Mouse (Mus musculus) left cerebral cortex, adult 2 months (tissue): Measurements from ENCODE around the gene Serpine1. TPM values are rescaled to one million over a fixed set of nuclear protein-coding genes. Genes with fewer than 3 reads are reported as not detected.

Experiments used
- DNase-seq, 2 experiments: peaks; one replicate each; pipeline ENCODE4 v3.0.0; 2021 to 2022; ENCODE audit warnings: low spot score in 2 of 2, mixed read lengths in 1 of 2; ENCODE audit errors: extremely low spot score in 1 of 2
- H3K27ac ChIP-seq: fragments of 200-600 bp; 2 replicates; pipeline ENCODE4 v1.8.1; 2022
- H3K4me3 ChIP-seq: fragments of 200-600 bp; 2 replicates; pipeline ENCODE4 v1.8.1; 2022
- CTCF ChIP-seq: fragments of 200-600 bp; IDR thresholded peaks from 2 replicates; pipeline ENCODE4 v1.8.1; 2022; ENCODE audit warnings: antibody characterized with exemption, mild to moderate bottlenecking, moderate library complexity
- intact Hi-C: fragments of 180-260 bp; cut with DNase I; formaldehyde crosslinking; loops from one replicate; pipeline ENCODE4 v1.15.1; 2025
- total RNA-seq, 2 experiments: library from RNA; stranded (reverse); gene quantifications; 2 replicates each; pipeline ENCODE4 v1.2.3; 2021

Gene Serpine1
- total RNA-seq, 2 experiments from 2014 or later = 0.91 to 1.1 TPM

DNA sequence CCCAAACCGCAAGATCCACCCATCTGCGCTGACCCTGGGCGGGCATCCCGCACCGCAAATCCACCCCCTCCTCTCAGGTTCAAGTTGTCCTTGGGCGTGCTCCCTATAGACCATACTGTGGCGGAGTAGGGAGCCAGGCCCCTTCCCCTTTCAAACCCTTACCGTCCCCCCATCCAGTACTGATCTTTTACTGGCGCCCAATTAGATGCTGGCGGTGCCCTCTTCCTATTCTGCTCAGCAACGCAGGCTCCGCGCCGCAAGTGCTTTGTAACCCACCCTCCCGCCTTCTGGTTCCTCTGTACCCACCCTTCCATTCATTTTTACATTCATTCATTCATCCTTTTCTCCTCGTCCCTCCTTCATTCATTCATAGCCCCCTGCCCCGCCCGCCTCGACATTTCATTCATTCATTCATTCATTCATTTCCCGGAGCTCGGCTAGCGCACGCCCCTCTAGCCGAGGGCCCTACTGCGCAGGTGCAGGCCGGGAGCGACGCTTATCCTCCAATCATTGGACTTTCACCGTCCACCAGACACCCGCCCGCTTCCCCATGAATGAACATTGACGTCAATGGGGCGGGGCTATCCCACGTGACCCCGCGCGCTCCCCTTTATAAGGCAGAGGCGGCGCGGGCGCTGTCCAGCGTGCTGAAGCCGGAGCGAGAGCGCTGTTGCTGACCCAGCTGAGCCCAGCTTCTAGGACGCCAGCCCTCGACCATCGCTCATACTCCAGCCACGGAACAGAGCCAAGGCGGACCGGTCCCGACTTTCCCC, 42.2 kb downstream of the Serpine1 start:
- intact Hi-C loops = loop anchor here (2.0 to 5.0 kb wide), 2 partner anchors 259 to 277 kb away; partner anchors contain the start of gene Srrt
- peak overlapping the region; percentile 93 for H3K27ac ChIP-seq
- TF ChIP-seq CTCF = no peak

GRCm38 (mm10) chr5:137029273-137029585, 42.8 kb downstream of the Serpine1 start:
- intact Hi-C loops = no loop called here
- Histone ChIP-seq H3K4me3 (peak overlapping the region; percentile 48), H3K27ac (peak overlapping the region; percentile 76)
- no peak for DNase-seq
- TF ChIP-seq CTCF = no peak

More for the DNA sequence above, 42.2 kb downstream of the Serpine1 start:
- peak; percentile 94 to 97 for DNase-seq
- H3K4me3 ChIP-seq = peak overlapping the region; percentile 65

DNA sequence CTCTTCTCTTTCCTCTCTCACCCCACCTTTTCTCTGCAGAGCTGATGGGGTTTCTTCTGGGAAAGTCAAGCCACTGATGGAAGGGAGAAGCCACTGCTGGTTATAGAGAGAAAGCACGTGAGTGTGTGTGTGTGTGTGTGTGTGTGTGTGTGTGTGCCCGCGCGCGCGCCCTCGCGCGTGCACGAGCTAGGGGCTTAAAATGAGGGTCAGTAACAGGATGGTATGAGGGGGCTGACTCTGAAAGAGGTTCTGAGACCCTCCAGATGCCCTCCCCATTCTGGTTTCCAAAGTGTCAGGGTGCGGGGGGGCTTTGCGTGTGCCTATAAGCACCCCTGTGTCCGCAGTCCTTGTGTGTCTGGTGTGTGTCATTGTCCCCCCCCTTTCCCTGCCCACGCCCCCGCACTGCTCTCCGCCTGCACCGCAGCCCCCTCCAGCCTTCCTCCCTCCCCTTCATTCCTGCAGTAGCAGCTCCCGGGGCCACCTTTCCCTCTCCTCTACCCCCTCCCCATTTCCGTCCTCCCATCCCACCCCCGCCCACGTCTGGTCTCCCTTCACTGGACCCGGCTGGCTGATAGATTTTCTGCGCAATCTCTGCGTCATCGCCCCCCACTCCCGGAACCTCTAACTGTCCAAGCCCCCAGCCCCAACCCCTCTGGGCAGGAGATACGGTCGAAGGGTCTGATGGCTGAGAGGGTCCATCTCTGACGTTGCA, 43.4 kb downstream of the Serpine1 start:
- Histone ChIP-seq H3K4me3 (peak overlapping the region; percentile 48), H3K27ac (peak overlapping the region; percentile 76; the same call in 1 of the 2 replicates)
- TF ChIP-seq CTCF = no peak
- intact Hi-C loops = no loop called here
- DNase-seq = peak in 1 of 2 experiments; percentile 37

- intact Hi-C loops = no loop called here
- no peak for TF ChIP-seq CTCF
- no peak for DNase-seq
- Histone ChIP-seq H3K4me3 (peak within 1 kb of the TSS; percentile 30), H3K27ac (0 out of 2 replicates have a peak within 1 kb of the TSS, but pooled peaks have one; percentile 8)
These were observed 46.0 kb downstream of the Serpine1 start, which contains the start of gene Vgf for GRCm38 (mm10) chr5:137026092-137026491. Gene Vgf (plus strand): TSS chr5:137026392.

DNA sequence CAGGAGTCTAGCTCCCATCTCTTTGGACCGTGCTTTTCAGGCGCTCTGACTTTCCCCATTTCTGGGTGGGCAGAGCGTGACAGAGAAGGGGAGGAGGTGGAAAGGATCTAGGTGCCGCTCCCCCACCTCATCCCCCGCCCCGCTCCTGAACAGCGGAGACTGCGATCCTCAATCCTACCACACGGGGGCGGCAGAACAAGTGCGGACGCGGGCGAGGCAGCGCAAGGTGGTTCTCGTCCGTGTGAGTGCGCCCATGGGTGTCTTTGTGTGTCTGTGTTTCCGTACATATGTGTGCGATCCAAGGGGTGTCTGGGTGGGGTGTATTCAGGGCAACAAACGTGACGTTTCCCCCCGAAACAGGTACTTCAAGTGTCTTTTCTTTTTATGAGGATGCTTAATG, 46.9 kb downstream of the Serpine1 start:
- intact Hi-C loops = loop anchor here (1.0 kb wide), 1 partner anchor 82 kb away; no protein-coding TSS in a partner anchor
- peak; percentile 82 to 93 for DNase-seq
- Histone ChIP-seq H3K4me3 (peak overlapping the region; percentile 30), H3K27ac (0 out of 2 replicates have a peak overlapping the region, but pooled peaks have one; percentile 8)
- peak; percentile 97 for TF ChIP-seq CTCF

- DNase-seq = no peak
- TF ChIP-seq CTCF = no peak
- H3K27ac ChIP-seq = no peak overlapping the region
- intact Hi-C loops = no loop called here
- no peak overlapping the region for H3K4me3 ChIP-seq
These were observed 47.8 kb downstream of the Serpine1 start for GRCm38 (mm10) chr5:137024318-137024717.

- no peak overlapping the region for H3K27ac ChIP-seq
- H3K4me3 ChIP-seq = no peak overlapping the region
- DNase-seq = no peak
- intact Hi-C loops = no loop called here
- TF ChIP-seq CTCF = no peak
These were observed 56.2 kb downstream of the Serpine1 start for GRCm38 (mm10) chr5:137015913-137016312.

DNA sequence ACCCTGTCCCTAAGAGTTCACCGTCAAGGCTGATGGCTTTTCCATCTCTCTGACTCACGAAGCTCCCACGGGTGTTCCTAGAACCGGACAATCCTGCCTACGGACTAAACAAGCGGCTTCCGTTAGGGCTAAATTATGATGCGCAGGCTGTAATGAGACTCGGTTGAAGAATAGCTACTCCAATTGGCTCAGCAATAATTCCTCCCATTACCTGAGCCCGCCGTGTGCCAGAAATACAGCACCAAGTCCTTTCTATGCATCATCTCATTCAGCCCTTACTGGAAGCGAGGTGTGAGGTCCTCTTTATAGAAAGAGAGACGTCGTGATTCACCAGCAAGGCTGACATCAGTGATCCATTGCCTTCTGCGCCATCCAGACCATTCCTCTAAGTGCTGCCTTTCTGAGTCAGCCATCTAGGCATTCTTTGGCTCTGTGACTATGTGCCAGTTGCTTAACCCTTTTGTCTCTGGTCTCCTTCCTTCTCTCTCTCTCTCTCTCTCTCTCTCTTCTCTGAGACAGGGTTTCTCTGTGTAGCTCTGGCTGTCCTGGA, 59.6 kb downstream of the Serpine1 start:
- intact Hi-C loops = no loop called here

More for the DNA sequence above, 59.6 kb downstream of the Serpine1 start:
- DNase-seq = no peak
- TF ChIP-seq CTCF = no peak
- Histone ChIP-seq H3K4me3 (no peak overlapping the region), H3K27ac (no peak overlapping the region)

Other genes starting within 250 kb of the Serpine1 start
- 10 to 100 TPM in 1 of 2 experiments, 1 to 10 TPM in 1; 9.4 to 12.8 TPM for gene Col26a1, start 189.1 kb downstream of the Serpine1 start, total RNA-seq
- 10 to 100 TPM; 94.8 to 95.0 TPM for gene Ift22, start 164.1 kb downstream of the Serpine1 start, total RNA-seq
- 100 to 1,000 TPM; 256 to 271 TPM for gene Fis1, start 119.0 kb downstream of the Serpine1 start, total RNA-seq
- gene Cldn15, start 105.7 kb downstream of the Serpine1 start, total RNA-seq = under 1 TPM; 0.30 to 0.32 TPM
- 10 to 100 TPM; 38.7 to 39.1 TPM for gene Plod3, start 85.2 kb downstream of the Serpine1 start, total RNA-seq
- 10 to 100 TPM; 82.0 to 91.0 TPM for gene Znhit1, start 84.2 kb downstream of the Serpine1 start, total RNA-seq
- gene Vgf, start 45.9 kb downstream of the Serpine1 start, total RNA-seq = 100 to 1,000 TPM; 433 to 446 TPM
- gene Ap1s1, start 26.1 kb downstream of the Serpine1 start, total RNA-seq = 100 to 1,000 TPM; 349 to 354 TPM
- gene Trim56, start 43.9 kb upstream of the Serpine1 start, total RNA-seq = 1 to 10 TPM; 4.3 to 5.7 TPM
- gene Muc3, start 77.1 kb upstream of the Serpine1 start, total RNA-seq = not detected
- 1 to 10 TPM; 4.6 to 5.4 TPM for gene Muc3a, start 140.1 kb upstream of the Serpine1 start, total RNA-seq
- gene Ache, start 215.3 kb upstream of the Serpine1 start, total RNA-seq = 10 to 100 TPM; 53.8 to 62.9 TPM
- gene Ufsp1, start 222.4 kb upstream of the Serpine1 start, total RNA-seq = 10 to 100 TPM; 11.6 to 14.4 TPM
- 100 to 1,000 TPM; 202 to 221 TPM for gene Srrt, start 235.4 kb upstream of the Serpine1 start, total RNA-seq
- gene Trip6, start 242.1 kb upstream of the Serpine1 start, total RNA-seq = 1 to 10 TPM; 4.5 to 6.5 TPM